ENCODE assay signal across 8 mouse cellular contexts in genomic region chr5:107961438-107962251, GRCm38 (mm10). TPM values are rescaled to one million over a fixed set of nuclear protein-coding genes. Genes with fewer than 3 reads are reported as not detected.
DNase-seq lines count a peak whose midpoint lies in the region; ATAC-seq and TF ChIP-seq lines count a peak whose summit lies in the region.

No protein-coding gene starts in this region.

- WGBS in forebrain, embryonic 13.5 days: 72% methylated on average over 16 of the region's 16 CpGs
- WGBS in forebrain, embryonic 11.5 days: 88% methylated on average over 16 of the region's 16 CpGs
- 19% methylated on average over 16 of the region's 16 CpGs for WGBS in heart, adult 2 months

- H3K4me1 ChIP-seq in forebrain, embryonic 13.5 days: peaks cover 9% of the 10 kb centered on the region
- H3K4me1 ChIP-seq in forebrain, embryonic 11.5 days (replicated peaks; ENCODE audit: control insufficient read depth, insufficient read depth, low read length): no peaks in the 10 kb centered on the region
- peaks cover 9% of the 10 kb centered on the region for H3K4me1 ChIP-seq in heart, adult 2 months (ENCODE audit: control insufficient read depth, insufficient read depth, low read length)

- no peaks in the 10 kb centered on the region for H3K9me3 ChIP-seq in forebrain, embryonic 13.5 days (replicated peaks)
- no peaks in the 10 kb centered on the region for H3K9me3 ChIP-seq in forebrain, embryonic 11.5 days (ENCODE audit: control insufficient read depth, low read length)

- H3K9ac ChIP-seq in forebrain, embryonic 13.5 days: no peak overlapping the region
- no peak overlapping the region for H3K9ac ChIP-seq in forebrain, embryonic 11.5 days (ENCODE audit: low read length)
- H3K9ac ChIP-seq in heart, adult 2 months (ENCODE audit: low read depth, low read length): peak overlapping the region; percentile 23; the same call in 1 of the 2 replicates

- intact Hi-C loops in heart, adult 2 months (cut with DNase I): no loop called here

- no peaks in the 10 kb centered on the region for H3K79me2 ChIP-seq in heart, adult 2 months (replicated peaks; ENCODE audit: control insufficient read depth, insufficient read depth, low read length)

- no peak overlapping the region for H3K27ac ChIP-seq in forebrain, embryonic 13.5 days
- H3K27ac ChIP-seq in forebrain, embryonic 11.5 days (ENCODE audit: low read depth, low read length): no peak overlapping the region
- peak overlapping the region; percentile 20; the same call in 1 of the 2 replicates for H3K27ac ChIP-seq in heart, adult 2 months

- no peaks in the 10 kb centered on the region for H3K27me3 ChIP-seq in forebrain, embryonic 13.5 days
- no peaks in the 10 kb centered on the region; the same call in 1 of the 2 replicates for H3K27me3 ChIP-seq in forebrain, embryonic 11.5 days (ENCODE audit: control insufficient read depth, insufficient read depth, low read length)
- H3K27me3 ChIP-seq in heart, adult 2 months (ENCODE audit: control insufficient read depth, insufficient read depth, low read length): no peaks in the 10 kb centered on the region

- no peak overlapping the region for H3K4me3 ChIP-seq in forebrain, embryonic 13.5 days
- H3K4me3 ChIP-seq in forebrain, embryonic 11.5 days (ENCODE audit: low read depth, low read length): no peak overlapping the region
- peak overlapping the region; percentile 25 for H3K4me3 ChIP-seq in heart, adult 2 months

- DNase-seq in forebrain, embryonic 11.5 days (ENCODE audit: low spot score): no peak
- DNase-seq in 416B (ENCODE audit: low read depth): peak; percentile 70
- DNase-seq in cerebellum, adult 18-20 months: peak; percentile 66 to 67
- peak; percentile 53 to 60 for DNase-seq in heart, adult 2 months
- peak; percentile 41 for DNase-seq in layer of hippocampus, adult 9-10 months (ENCODE audit: low spot score)
- DNase-seq in lung, postnatal 4 days: peak; percentile 38 to 44
- no peak for DNase-seq in urinary bladder, postnatal 25 days (ENCODE audit: low spot score)

- TF ChIP-seq EP300 in heart, adult 2 months (IDR thresholded peaks at IDR 0.05; ENCODE audit: insufficient read depth, low read depth, low read length): 0 out of 2 replicates have a peak, but pooled peaks have one; percentile 7

- TF ChIP-seq POLR2A in heart, adult 2 months (IDR thresholded peaks at IDR 0.05; ENCODE audit: insufficient read depth, low read depth, low read length): no peak

- no peak for TF ChIP-seq CTCF in heart, adult 2 months (IDR thresholded peaks at IDR 0.05)

- H3K4me2 ChIP-seq in forebrain, embryonic 13.5 days: peak overlapping the region; percentile 12; the same call in 1 of the 2 replicates
- no peak overlapping the region for H3K4me2 ChIP-seq in forebrain, embryonic 11.5 days (ENCODE audit: low read depth, low read length, severe bottlenecking)

- no peak for ATAC-seq in forebrain, embryonic 13.5 days
- no peak for ATAC-seq in forebrain, embryonic 11.5 days (replicated peaks; ENCODE audit: low FRiP score)

- H3K36me3 ChIP-seq in forebrain, embryonic 13.5 days (ENCODE audit: poor library complexity, severe bottlenecking): no peaks in the 10 kb centered on the region
- H3K36me3 ChIP-seq in forebrain, embryonic 11.5 days (ENCODE audit: control insufficient read depth, insufficient read depth, low read length): no peaks in the 10 kb centered on the region
- H3K36me3 ChIP-seq in heart, adult 2 months (ENCODE audit: control insufficient read depth, insufficient read depth, low read length): peaks cover 2% of the 10 kb centered on the region; the same call in 1 of the 2 replicates

RNA-seq across cellular contexts. Expression of gene Fam69a, which starts 25.2 kb away (rescaled TPM):
- 23.8 and 25.5 TPM in 2 replicates for polyA plus RNA-seq in forebrain, embryonic 13.5 days (2015; fragmentation: Nextera tagmentation; extraction: Ambion mirVana)
- 18.1 and 21.7 TPM in 2 replicates for polyA plus RNA-seq in forebrain, embryonic 11.5 days (2014; fragmentation: Nextera tagmentation; extraction: Ambion mirVana)
- total RNA-seq in heart, adult 2 months (2021): 10 to 100 TPM; 12.9 to 13.1 TPM
- 1.5 and 2.8 TPM in 2 replicates for polyA plus RNA-seq in heart, adult 2 months (2012; rRNA removed)

Comparison
In these comparisons a context has a peak if more than half of its experiments do, and no peak if none do; other contexts are left out.
1. DNase-seq: peak in 416B (single experiment), cerebellum, adult 18-20 months (2 of 2), heart, adult 2 months (2 of 2), layer of hippocampus, adult 9-10 months (single experiment) and lung, postnatal 4 days (2 of 2); none in forebrain, embryonic 11.5 days (single experiment) and urinary bladder, postnatal 25 days (single experiment).